ENCODE assay signal across 9 mouse cellular contexts in the genomic region with DNA sequence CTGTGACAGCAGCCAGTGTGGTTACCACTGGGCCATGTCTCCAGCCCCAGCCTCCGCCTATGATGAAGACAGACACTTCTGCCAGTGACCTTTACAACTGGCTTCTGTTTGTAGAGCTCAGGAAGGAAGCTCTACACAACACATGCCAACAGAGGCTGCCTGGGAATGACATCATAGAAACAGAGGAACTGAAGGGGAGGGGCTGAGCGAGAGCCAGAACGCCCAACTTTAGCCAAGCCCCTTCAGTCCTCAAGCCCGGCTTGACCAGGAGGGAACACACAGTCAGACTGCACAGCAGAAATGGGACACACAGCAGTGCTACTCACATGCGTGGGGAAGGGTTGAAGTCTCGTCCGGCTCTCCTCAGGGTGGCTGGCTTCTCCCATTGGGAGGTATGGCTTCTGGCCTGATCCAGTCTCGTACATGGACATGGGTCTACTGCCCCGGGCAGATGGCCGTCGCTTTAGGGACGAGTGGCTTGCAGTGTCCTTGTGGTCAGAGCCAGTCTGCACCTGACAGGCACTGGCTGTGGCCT. TPM values are rescaled to one million over a fixed set of nuclear protein-coding genes. Genes with fewer than 3 reads are reported as not detected.
A peak's percentile ranks its signal among the peaks of the same experiment; 100 is the strongest.
DNase-seq lines count a peak whose midpoint lies in the region; TF ChIP-seq lines count a peak whose summit lies in the region.
"Had no signal": no experiment of that assay in that cellular context is flagged by ENCODE, and none has a peak within 500 bp of the region (broad histone marks: within the 10 kb centered on the region; RNA-seq: fewer than 3 reads in every experiment).

No protein-coding gene starts in this region.

- no peaks in the 10 kb centered on the region for H3K9me3 ChIP-seq in forebrain, embryonic 10.5 days
- H3K9me3 ChIP-seq: neural tube, embryonic 13.5 days had no signal

- WGBS in liver, adult 2 months, result 62% methylated on average over 12 of the region's 12 CpGs
- WGBS in forebrain, embryonic 10.5 days, result 88% methylated on average over 12 of the region's 12 CpGs

- H3K9ac ChIP-seq in liver, adult 2 months (ENCODE audit: low read depth, low read length), result no peak overlapping the region
- H3K9ac ChIP-seq: neural tube, embryonic 13.5 days had no signal

- no peak for TF ChIP-seq CTCF in liver, adult 2 months (IDR thresholded peaks at IDR 0.05; ENCODE audit: low read depth, low read length)

- peak; percentile 14 for DNase-seq in liver, adult 2 months (ENCODE audit: extremely low read depth, low read depth, low spot score)
- no peak for DNase-seq in liver
- peak; percentile 99 for DNase-seq in heart, adult 11 months
- DNase-seq in kidney, postnatal 14 days, result peak; percentile 70
- peak; percentile 75 for DNase-seq in skeletal muscle tissue, adult 2 months (ENCODE audit: low read depth, low spot score)
- DNase-seq in layer of hippocampus, postnatal 14 days (ENCODE audit: low spot score in 2 of 2), result no peak
- no peak for DNase-seq in frontal cortex, postnatal 10 days (ENCODE audit: low spot score in 2 of 2)
- DNase-seq in forebrain, embryonic 10.5 days (ENCODE audit: extremely low spot score, low spot score), result no peak

- H3K4me3 ChIP-seq in liver, adult 2 months (ENCODE audit: insufficient read depth, low read depth, low read length), result no peak overlapping the region
- no peak overlapping the region for H3K4me3 ChIP-seq in forebrain, embryonic 10.5 days
- H3K4me3 ChIP-seq: neural tube, embryonic 13.5 days had no signal

- H3K27me3 ChIP-seq in liver, adult 2 months (ENCODE audit: control insufficient read depth, insufficient read depth, low read length), result no peaks in the 10 kb centered on the region
- H3K27me3 ChIP-seq in forebrain, embryonic 10.5 days (ENCODE audit: poor library complexity, severe bottlenecking), result no peaks in the 10 kb centered on the region
- H3K27me3 ChIP-seq: neural tube, embryonic 13.5 days had no signal

- no peaks in the 10 kb centered on the region for H3K79me2 ChIP-seq in liver, adult 2 months (ENCODE audit: control insufficient read depth, insufficient read depth, low read length)

- H3K27ac ChIP-seq in liver, adult 2 months (replicated peaks; ENCODE audit: insufficient read depth, low read depth, low read length), result no peak overlapping the region
- H3K27ac ChIP-seq in forebrain, embryonic 10.5 days, result no peak overlapping the region
- H3K27ac ChIP-seq: neural tube, embryonic 13.5 days had no signal

- no peak for TF ChIP-seq POLR2A in liver, adult 2 months (IDR thresholded peaks at IDR 0.05; ENCODE audit: extremely low read depth, insufficient read depth, low read length)

- H3K4me1 ChIP-seq in liver, adult 2 months (ENCODE audit: control insufficient read depth, insufficient read depth, low read length), result peaks cover 2% of the 10 kb centered on the region; the same call in 1 of the 2 replicates
- H3K4me1 ChIP-seq in forebrain, embryonic 10.5 days, result peaks cover 3% of the 10 kb centered on the region; the same call in 1 of the 2 replicates
- H3K4me1 ChIP-seq: neural tube, embryonic 13.5 days had no signal

- peaks cover 32% of the 10 kb centered on the region for H3K36me3 ChIP-seq in liver, adult 2 months (ENCODE audit: control insufficient read depth, insufficient read depth, low read length)
- H3K36me3 ChIP-seq in forebrain, embryonic 10.5 days (replicated peaks), result peaks cover 95% of the 10 kb centered on the region

RNA-seq across cellular contexts. Expression of a gene that starts 31.2 kb away (rescaled TPM):
- total RNA-seq in liver, adult 2 months (2014; rRNA removed), result 0.83 and 1.4 TPM in 2 replicates
- polyA plus RNA-seq in liver, adult 2 months (2012; rRNA removed), result 2.1 and 4.0 TPM in 2 replicates
- 10 to 100 TPM; 12.1 to 13.1 TPM for total RNA-seq in layer of hippocampus, postnatal 14 days (2021)
- polyA plus RNA-seq in forebrain, embryonic 10.5 days (2016; fragmentation: Nextera tagmentation; extraction: Ambion mirVana), result 20.9 and 22.6 TPM in 2 replicates

RNA-seq across cellular contexts. Expression of a gene that starts 35.7 kb away (rescaled TPM):
- 11.4 and 14.7 TPM in 2 replicates for total RNA-seq in liver, adult 2 months (2014; rRNA removed)
- polyA plus RNA-seq in liver, adult 2 months (2012; rRNA removed), result 15.9 and 19.1 TPM in 2 replicates
- 10 to 100 TPM; 41.7 to 42.3 TPM for total RNA-seq in layer of hippocampus, postnatal 14 days (2021)
- polyA plus RNA-seq in forebrain, embryonic 10.5 days (2016; fragmentation: Nextera tagmentation; extraction: Ambion mirVana), result 38.3 and 39.5 TPM in 2 replicates

RNA-seq across cellular contexts. Expression of a gene that starts 36.5 kb away (rescaled TPM):
- 11.0 and 13.2 TPM in 2 replicates for total RNA-seq in liver, adult 2 months (2014; rRNA removed)
- 11.1 and 11.8 TPM in 2 replicates for polyA plus RNA-seq in liver, adult 2 months (2012; rRNA removed)
- total RNA-seq in layer of hippocampus, postnatal 14 days (2021), result 10 to 100 TPM; 41.1 to 48.5 TPM
- polyA plus RNA-seq in forebrain, embryonic 10.5 days (2016; fragmentation: Nextera tagmentation; extraction: Ambion mirVana), result 33.1 and 34.2 TPM in 2 replicates

RNA-seq across cellular contexts. Expression of a gene that starts 48.0 kb away (rescaled TPM):
- 3.1 and 4.4 TPM in 2 replicates for total RNA-seq in liver, adult 2 months (2014; rRNA removed)
- polyA plus RNA-seq in liver, adult 2 months (2012; rRNA removed), result 5.1 and 7.9 TPM in 2 replicates
- 10 to 100 TPM; 49.7 to 55.7 TPM for total RNA-seq in layer of hippocampus, postnatal 14 days (2021)
- polyA plus RNA-seq in forebrain, embryonic 10.5 days (2016; fragmentation: Nextera tagmentation; extraction: Ambion mirVana), result 86.9 and 88.8 TPM in 2 replicates

Comparison
In these comparisons a context has a peak if more than half of its experiments do, and no peak if none do; other contexts are left out.
1. DNase-seq: peak in liver, adult 2 months (single experiment), heart, adult 11 months (single experiment), kidney, postnatal 14 days (single experiment) and skeletal muscle tissue, adult 2 months (single experiment); none in liver (single experiment), layer of hippocampus, postnatal 14 days (0 of 2), frontal cortex, postnatal 10 days (0 of 2) and forebrain, embryonic 10.5 days (single experiment).